Mouse (Mus musculus) limb, embryonic 13.5 days (tissue): Measurements from ENCODE around the gene Npc2. TPM values are rescaled to one million over a fixed set of nuclear protein-coding genes. Genes with fewer than 3 reads are reported as not detected.
A peak's percentile ranks its signal among the peaks of the same experiment; 100 is the strongest.

Experiments
- ATAC-seq: fragments of 200-750 bp; cut with Nextera tagmentation; 2 replicates; pipeline ENCODE4 v1.8.0; 2017; ENCODE audit warnings: low read depth, moderate number of reproducible peaks, moderate TSS enrichment; ENCODE audit not compliant: low FRiP score
- H3K27ac ChIP-seq: fragments of 300-500 bp; sonication (generic); 2 replicates; pipeline ENCODE4 v1.5.1; 2015; ENCODE audit warnings: inconsistent platforms, mild to moderate bottlenecking, moderate library complexity
- H3K27me3 ChIP-seq: fragments of 300-500 bp; sonication (generic); 2 replicates; pipeline ENCODE4 v1.6.1; 2015; ENCODE audit warnings: mild to moderate bottlenecking, inconsistent platforms
- H3K36me3 ChIP-seq: fragments of 300-500 bp; sonication (generic); 2 replicates; pipeline ENCODE4 v1.6.1; 2015; ENCODE audit warnings: inconsistent platforms, mild to moderate bottlenecking, moderate library complexity
- H3K4me1 ChIP-seq: fragments of 300-500 bp; sonication (generic); 2 replicates; pipeline ENCODE4 v1.6.1; 2015; ENCODE audit warnings: inconsistent platforms
- H3K4me2 ChIP-seq: fragments of 300-500 bp; sonication (generic); replicated peaks from 2 replicates; pipeline ENCODE4 v1.6.1; 2015; ENCODE audit warnings: inconsistent platforms, mild to moderate bottlenecking, moderate library complexity
- H3K4me3 ChIP-seq: fragments of 300-500 bp; sonication (generic); 2 replicates; pipeline ENCODE4 v1.5.1; 2015; ENCODE audit warnings: moderate library complexity, mild to moderate bottlenecking, inconsistent platforms
- H3K9ac ChIP-seq: fragments of 300-500 bp; sonication (generic); 2 replicates; pipeline ENCODE4 v1.6.1; 2015; ENCODE audit warnings: mild to moderate bottlenecking, inconsistent platforms
- H3K9me3 ChIP-seq: fragments of 300-500 bp; sonication (generic); 2 replicates; pipeline ENCODE4 v1.6.1; 2016; ENCODE audit warnings: inconsistent platforms
- WGBS: fragments of 180-500 bp; shearing (Covaris S2); methylation state at CpG from one replicate; pipeline ENCODE4 v1.1.7; 2015; 5-methylcytosine and 5-hydroxymethylcytosine counted together
- polyA plus RNA-seq: library from polyadenylated mRNA; unstranded; fragments of >200 nt; fragmentation: Nextera tagmentation; extraction: Ambion mirVana; gene quantifications from 2 replicates; pipeline ENCODE4 v1.2.1, GENCODE M21; 2015

The Npc2 gene
- polyA plus RNA-seq = 78.9 and 79.4 TPM in 2 replicates

- Histone ChIP-seq H3K27ac (peak within 1 kb of the TSS; percentile 94), H3K9ac (peak within 1 kb of the TSS; percentile 84), H3K4me1 (peaks cover 30% of the 10 kb centered on the region), H3K9me3 (no peaks in the 10 kb centered on the region), H3K27me3 (no peaks in the 10 kb centered on the region), H3K4me3 (peak within 1 kb of the TSS; percentile 80), H3K36me3 (peaks cover 17% of the 10 kb centered on the region), H3K4me2 (peak within 1 kb of the TSS; percentile 87)
- ATAC-seq = peak; percentile 99
- WGBS = under 1% methylated on average over 50 of the region's 50 CpGs
These were observed at the start of gene Npc2, which contains the start of gene Isca2 for GRCm38 (mm10) chr12:84772726-84773441. Gene Npc2 (minus strand): TSS chr12:84773152. Gene Isca2 (plus strand): TSS chr12:84773251.

GRCm38 (mm10) chr12:84819236-84820168 is 46.5 kb upstream of the Npc2 start:
- Histone ChIP-seq H3K9ac (no peak overlapping the region), H3K27ac (no peak overlapping the region), H3K9me3 (no peaks in the 10 kb centered on the region), H3K27me3 (peaks cover 4% of the 10 kb centered on the region), H3K36me3 (no peaks in the 10 kb centered on the region), H3K4me2 (no peak overlapping the region), H3K4me3 (no peak overlapping the region), H3K4me1 (no peaks in the 10 kb centered on the region)
- 80% methylated on average over 13 of the region's 13 CpGs for WGBS
- ATAC-seq = peak; percentile 44; the same call in 1 of the 2 replicates

- no peak overlapping the region for H3K4me3 ChIP-seq
- no peaks in the 10 kb centered on the region for H3K4me1 ChIP-seq
- H3K27me3 ChIP-seq = peaks cover 3% of the 10 kb centered on the region
- H3K9ac ChIP-seq = no peak overlapping the region
- ATAC-seq = no peak
- H3K4me2 ChIP-seq = no peak overlapping the region
- no peaks in the 10 kb centered on the region for H3K9me3 ChIP-seq
- no peaks in the 10 kb centered on the region for H3K36me3 ChIP-seq
- 63% methylated on average over 4 of the region's 4 CpGs for WGBS
- H3K27ac ChIP-seq = no peak overlapping the region
These were observed 45.5 kb upstream of the Npc2 start for GRCm38 (mm10) chr12:84818496-84818895.

GRCm38 (mm10) chr12:84814663-84815325 is 41.8 kb upstream of the Npc2 start:
- WGBS = 54% methylated on average over 3 of the region's 3 CpGs

GRCm38 (mm10) chr12:84813773-84814172 is 40.8 kb upstream of the Npc2 start:
- Histone ChIP-seq H3K4me1 (no peaks in the 10 kb centered on the region), H3K27ac (no peak overlapping the region), H3K9ac (no peak overlapping the region), H3K36me3 (no peaks in the 10 kb centered on the region), H3K27me3 (peaks cover 3% of the 10 kb centered on the region), H3K4me2 (no peak overlapping the region), H3K9me3 (no peaks in the 10 kb centered on the region), H3K4me3 (no peak overlapping the region)
- 39% methylated on average over 7 of the region's 7 CpGs for WGBS
- ATAC-seq = no peak

More at GRCm38 (mm10) chr12:84814663-84815325, 41.8 kb upstream of the Npc2 start:
- Histone ChIP-seq H3K4me1 (no peaks in the 10 kb centered on the region), H3K4me2 (no peak overlapping the region), H3K9ac (no peak overlapping the region), H3K9me3 (no peaks in the 10 kb centered on the region), H3K4me3 (no peak overlapping the region), H3K27me3 (peaks cover 3% of the 10 kb centered on the region), H3K27ac (no peak overlapping the region), H3K36me3 (no peaks in the 10 kb centered on the region)
- ATAC-seq = no peak

GRCm38 (mm10) chr12:84812004-84812403 is 39.1 kb upstream of the Npc2 start:
- Histone ChIP-seq H3K9me3 (no peaks in the 10 kb centered on the region), H3K9ac (no peak overlapping the region), H3K27me3 (peaks cover 3% of the 10 kb centered on the region), H3K36me3 (no peaks in the 10 kb centered on the region), H3K4me2 (no peak overlapping the region), H3K27ac (no peak overlapping the region), H3K4me3 (no peak overlapping the region), H3K4me1 (no peaks in the 10 kb centered on the region)
- 59% methylated on average over 3 of the region's 3 CpGs for whole genome bisulfite sequencing
- no peak for ATAC-seq

- no peak for ATAC-seq
- Histone ChIP-seq H3K4me3 (no peak overlapping the region), H3K36me3 (no peaks in the 10 kb centered on the region), H3K9ac (no peak overlapping the region), H3K4me1 (peaks cover 3% of the 10 kb centered on the region), H3K4me2 (no peak overlapping the region), H3K27ac (no peak overlapping the region), H3K27me3 (peaks cover 3% of the 10 kb centered on the region), H3K9me3 (no peaks in the 10 kb centered on the region)
- WGBS = 70% methylated on average over 4 of the region's 4 CpGs
These were observed 38.6 kb upstream of the Npc2 start for GRCm38 (mm10) chr12:84811510-84811909.

- WGBS = 67% methylated on average over 1 of the region's 1 CpGs
- no peak overlapping the region for H3K4me2 ChIP-seq
- no peak for ATAC-seq
These were observed 37.9 kb upstream of the Npc2 start for GRCm38 (mm10) chr12:84810810-84811209.

GRCm38 (mm10) chr12:84809033-84809432 is 36.1 kb upstream of the Npc2 start:
- no peak overlapping the region for H3K9ac ChIP-seq
- H3K36me3 ChIP-seq = no peaks in the 10 kb centered on the region
- 77% methylated on average over 6 of the region's 6 CpGs for WGBS
- no peak for ATAC-seq
- H3K4me2 ChIP-seq = no peak overlapping the region
- H3K27me3 ChIP-seq = no peaks in the 10 kb centered on the region
- no peak overlapping the region for H3K4me3 ChIP-seq
- H3K9me3 ChIP-seq = no peaks in the 10 kb centered on the region
- no peak overlapping the region for H3K27ac ChIP-seq
- H3K4me1 ChIP-seq = peaks cover 18% of the 10 kb centered on the region

More at GRCm38 (mm10) chr12:84810810-84811209, 37.9 kb upstream of the Npc2 start:
- Histone ChIP-seq H3K4me3 (no peak overlapping the region), H3K9ac (no peak overlapping the region), H3K36me3 (no peaks in the 10 kb centered on the region), H3K4me1 (peaks cover 9% of the 10 kb centered on the region), H3K27me3 (peaks cover 3% of the 10 kb centered on the region), H3K9me3 (no peaks in the 10 kb centered on the region), H3K27ac (no peak overlapping the region)

GRCm38 (mm10) chr12:84807351-84807750 is 34.4 kb upstream of the Npc2 start:
- H3K36me3 ChIP-seq = no peaks in the 10 kb centered on the region
- no peak for ATAC-seq

GRCm38 (mm10) chr12:84806726-84807125 is 33.8 kb upstream of the Npc2 start:
- no peak overlapping the region for H3K4me2 ChIP-seq
- H3K9ac ChIP-seq = no peak overlapping the region
- H3K27me3 ChIP-seq = no peaks in the 10 kb centered on the region
- no peaks in the 10 kb centered on the region for H3K36me3 ChIP-seq
- no peak overlapping the region for H3K27ac ChIP-seq
- H3K4me1 ChIP-seq = peaks cover 18% of the 10 kb centered on the region
- H3K4me3 ChIP-seq = no peak overlapping the region
- ATAC-seq = no peak
- 57% methylated on average over 5 of the region's 5 CpGs for WGBS
- no peaks in the 10 kb centered on the region for H3K9me3 ChIP-seq

More at GRCm38 (mm10) chr12:84807351-84807750, 34.4 kb upstream of the Npc2 start:
- H3K4me3 ChIP-seq = no peak overlapping the region
- H3K4me2 ChIP-seq = no peak overlapping the region
- no peaks in the 10 kb centered on the region for H3K27me3 ChIP-seq
- no peak overlapping the region for H3K27ac ChIP-seq
- H3K4me1 ChIP-seq = peaks cover 18% of the 10 kb centered on the region
- H3K9ac ChIP-seq = no peak overlapping the region
- no peaks in the 10 kb centered on the region for H3K9me3 ChIP-seq
- WGBS = 80% methylated on average over 13 of the region's 13 CpGs

GRCm38 (mm10) chr12:84806010-84806409 is 33.1 kb upstream of the Npc2 start:
- no peak for ATAC-seq
- H3K27me3 ChIP-seq = no peaks in the 10 kb centered on the region
- H3K4me3 ChIP-seq = no peak overlapping the region
- no peaks in the 10 kb centered on the region for H3K9me3 ChIP-seq
- H3K9ac ChIP-seq = no peak overlapping the region
- H3K36me3 ChIP-seq = no peaks in the 10 kb centered on the region
- H3K4me2 ChIP-seq = no peak overlapping the region
- 84% methylated on average over 1 of the region's 1 CpGs for WGBS
- no peak overlapping the region for H3K27ac ChIP-seq
- peaks cover 18% of the 10 kb centered on the region for H3K4me1 ChIP-seq
